Mouse (Mus musculus): Measurements from ENCODE around the gene Ppfia2. TPM values are rescaled to one million over a fixed set of nuclear protein-coding genes. Genes with fewer than 3 reads are reported as not detected.

The Ppfia2 gene
- 0.17 and 0.23 TPM in 2 replicates for polyA plus RNA-seq (2015; fragmentation: Nextera tagmentation; extraction: Ambion mirVana)

DNA sequence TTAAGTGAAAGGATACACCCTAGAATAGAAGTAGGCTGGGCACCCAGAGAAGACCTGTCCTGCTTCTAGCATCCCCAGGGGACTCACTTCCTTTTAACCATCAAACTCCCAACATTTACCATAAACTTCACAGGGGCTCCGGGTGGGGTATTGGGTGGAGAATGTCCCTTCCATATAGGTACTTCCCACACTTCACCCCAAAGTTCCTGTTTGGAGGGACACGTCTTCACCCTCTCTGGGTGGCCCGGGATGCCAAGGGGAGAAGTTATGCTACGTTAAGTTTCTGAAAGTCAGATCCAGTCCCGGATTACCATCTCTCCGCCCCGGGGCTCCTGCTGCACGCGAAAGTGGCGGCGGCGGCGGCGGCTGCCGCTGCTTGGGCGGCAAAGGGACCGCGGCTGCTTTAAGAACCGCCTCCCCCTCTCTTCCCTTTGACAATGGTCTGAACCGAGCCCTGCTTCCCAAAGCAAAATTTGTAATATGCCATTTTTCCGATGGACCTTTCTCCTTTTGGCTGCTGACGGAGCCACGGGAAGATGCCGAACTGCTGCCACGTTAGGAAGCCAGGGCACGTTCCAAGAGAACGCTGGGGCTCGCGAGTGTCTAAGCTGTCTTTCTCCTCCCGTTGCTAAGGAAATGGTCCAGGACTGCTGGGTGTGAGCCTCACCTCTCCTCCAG, at the start of gene Ppfia2:
Gene Ppfia2 (plus strand): TSS at position 485 of the 678 bp plus-strand sequence.
- no peak within 1 kb of the TSS for H3K27ac ChIP-seq
- DNase-seq (ENCODE audit: low spot score) (peak; percentile 50), ATAC-seq (replicated peaks; ENCODE audit: low FRiP score, low read depth) (0 out of 2 replicates have a peak, but pooled peaks have one; percentile 49)
- H3K9ac ChIP-seq (ENCODE audit: low read depth, low read length), result 0 out of 2 replicates have a peak within 1 kb of the TSS, but pooled peaks have one; percentile 13
- H3K4me1 ChIP-seq (replicated peaks; ENCODE audit: insufficient read depth, low read length), result peaks cover 8% of the 10 kb centered on the region; the same call in 1 of the 2 replicates
- H3K9me3 ChIP-seq (replicated peaks; ENCODE audit: low read length), result no peaks in the 10 kb centered on the region
- WGBS, result under 1% methylated on average over 30 of the region's 30 CpGs
- no peaks in the 10 kb centered on the region for H3K36me3 ChIP-seq (ENCODE audit: insufficient read depth, low read length)
- H3K27me3 ChIP-seq (ENCODE audit: insufficient read depth, low read length), result peaks cover 9% of the 10 kb centered on the region; the same call in 1 of the 2 replicates
- H3K4me2 ChIP-seq (ENCODE audit: low read length), result peak within 1 kb of the TSS; percentile 74
- peak within 1 kb of the TSS; percentile 44 for H3K4me3 ChIP-seq (replicated peaks; ENCODE audit: low read depth, low read length)
- no peak for TF ChIP-seq CTCF (IDR thresholded peaks at IDR 0.05; ENCODE audit: low read depth)

DNA sequence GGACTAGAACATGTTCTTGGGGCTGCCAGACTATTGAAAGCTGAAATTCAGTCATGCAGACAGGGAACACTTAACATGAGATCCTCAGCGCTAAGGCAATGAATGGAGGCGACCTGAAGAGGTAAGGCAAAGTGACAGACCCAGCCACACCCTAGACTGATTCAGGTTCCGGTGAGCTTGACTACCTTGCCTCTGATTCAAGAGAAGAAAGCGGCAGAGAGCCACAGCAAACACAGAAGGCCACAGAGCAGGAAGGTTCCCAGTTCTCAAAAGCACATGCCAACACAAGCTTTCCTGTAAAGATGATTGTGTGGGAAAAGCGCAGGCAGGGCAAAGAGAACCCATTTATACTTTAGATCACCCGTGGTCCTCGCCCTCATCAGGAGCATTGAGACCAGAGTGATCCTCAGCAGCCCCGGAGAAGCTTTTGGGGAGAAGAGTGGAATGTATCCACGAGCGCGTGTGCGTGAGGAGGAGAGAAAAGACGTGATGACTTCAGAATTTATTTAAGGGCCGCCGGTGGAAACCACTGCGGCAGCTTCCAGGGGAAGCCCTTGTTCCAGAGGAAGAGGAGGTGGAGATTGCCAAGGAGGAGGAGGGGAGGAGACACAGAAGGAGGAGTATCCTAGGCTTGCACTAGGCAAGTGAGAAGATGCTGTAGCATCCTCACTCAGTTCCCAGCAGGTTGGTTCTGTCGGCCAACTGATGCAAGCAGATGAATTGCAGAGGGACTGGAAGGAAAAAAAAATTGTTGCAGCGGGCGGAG, 1.0 kb upstream of the Ppfia2 start:
- Histone ChIP-seq H3K36me3 (ENCODE audit: insufficient read depth, low read length) (no peaks in the 10 kb centered on the region), H3K9ac (ENCODE audit: low read depth, low read length) (no peak overlapping the region), H3K27me3 (ENCODE audit: insufficient read depth, low read length) (peaks cover 9% of the 10 kb centered on the region; the same call in 1 of the 2 replicates), H3K9me3 (replicated peaks; ENCODE audit: low read length) (no peaks in the 10 kb centered on the region), H3K4me1 (replicated peaks; ENCODE audit: insufficient read depth, low read length) (peaks cover 8% of the 10 kb centered on the region; the same call in 1 of the 2 replicates), H3K4me3 (replicated peaks; ENCODE audit: low read depth, low read length) (peak overlapping the region; percentile 44), H3K4me2 (ENCODE audit: low read length) (peak overlapping the region; percentile 74), H3K27ac (no peak overlapping the region)
- TF ChIP-seq CTCF (IDR thresholded peaks at IDR 0.05; ENCODE audit: low read depth), result no peak
- 6% methylated on average over 19 of the region's 19 CpGs for WGBS
- ATAC-seq (replicated peaks; ENCODE audit: low FRiP score, low read depth) (no peak), DNase-seq (ENCODE audit: low spot score) (peak; percentile 18)

- Histone ChIP-seq H3K4me3 (replicated peaks; ENCODE audit: low read depth, low read length) (peak overlapping the region; percentile 44), H3K4me1 (replicated peaks; ENCODE audit: insufficient read depth, low read length) (peaks cover 8% of the 10 kb centered on the region; the same call in 1 of the 2 replicates), H3K4me2 (ENCODE audit: low read length) (peak overlapping the region; percentile 74), H3K36me3 (ENCODE audit: insufficient read depth, low read length) (no peaks in the 10 kb centered on the region), H3K27me3 (ENCODE audit: insufficient read depth, low read length) (peaks cover 9% of the 10 kb centered on the region; the same call in 1 of the 2 replicates), H3K9me3 (replicated peaks; ENCODE audit: low read length) (no peaks in the 10 kb centered on the region), H3K27ac (no peak overlapping the region), H3K9ac (ENCODE audit: low read depth, low read length) (no peak overlapping the region)
- ATAC-seq (replicated peaks; ENCODE audit: low FRiP score, low read depth), result no peak
- TF ChIP-seq CTCF (IDR thresholded peaks at IDR 0.05; ENCODE audit: low read depth), result no peak
- WGBS, result 9% methylated on average over 18 of the region's 18 CpGs
- DNase-seq (ENCODE audit: low spot score), result no peak
Observed at GRCm38 (mm10) chr10:106470533-106471205, 530 bp downstream of the Ppfia2 start.

- ATAC-seq (replicated peaks; ENCODE audit: low FRiP score, low read depth), result no peak
- H3K9ac ChIP-seq (ENCODE audit: low read depth, low read length), result no peak overlapping the region
- WGBS, result 85% methylated on average over 6 of the region's 6 CpGs
- H3K36me3 ChIP-seq (ENCODE audit: insufficient read depth, low read length), result no peaks in the 10 kb centered on the region
- no peak overlapping the region for H3K27ac ChIP-seq
- H3K4me1 ChIP-seq (replicated peaks; ENCODE audit: insufficient read depth, low read length), result no peaks in the 10 kb centered on the region
- no peak overlapping the region for H3K4me2 ChIP-seq (ENCODE audit: low read length)
- no peaks in the 10 kb centered on the region for H3K9me3 ChIP-seq (replicated peaks; ENCODE audit: low read length)
- H3K27me3 ChIP-seq (ENCODE audit: insufficient read depth, low read length), result no peaks in the 10 kb centered on the region
- TF ChIP-seq CTCF (IDR thresholded peaks at IDR 0.05; ENCODE audit: low read depth), result no peak
- DNase-seq (ENCODE audit: low spot score), result no peak
- H3K4me3 ChIP-seq (replicated peaks; ENCODE audit: low read depth, low read length), result no peak overlapping the region
Observed at GRCm38 (mm10) chr10:106509281-106510165, 39.4 kb downstream of the Ppfia2 start.

- H3K36me3 ChIP-seq (ENCODE audit: insufficient read depth, low read length), result no peaks in the 10 kb centered on the region
- ATAC-seq (replicated peaks; ENCODE audit: low FRiP score, low read depth) (no peak), DNase-seq (ENCODE audit: low spot score) (no peak)
- no peak overlapping the region for H3K4me3 ChIP-seq (replicated peaks; ENCODE audit: low read depth, low read length)
- H3K27me3 ChIP-seq (ENCODE audit: insufficient read depth, low read length), result no peaks in the 10 kb centered on the region
- TF ChIP-seq CTCF (IDR thresholded peaks at IDR 0.05; ENCODE audit: low read depth), result no peak
- 30% methylated on average over 4 of the region's 4 CpGs for WGBS
- no peaks in the 10 kb centered on the region for H3K4me1 ChIP-seq (replicated peaks; ENCODE audit: insufficient read depth, low read length)
- H3K9ac ChIP-seq (ENCODE audit: low read depth, low read length), result no peak overlapping the region
- H3K9me3 ChIP-seq (replicated peaks; ENCODE audit: low read length), result no peaks in the 10 kb centered on the region
- no peak overlapping the region for H3K4me2 ChIP-seq (ENCODE audit: low read length)
- no peak overlapping the region for H3K27ac ChIP-seq
Observed at GRCm38 (mm10) chr10:106566036-106566435, 95.9 kb downstream of the Ppfia2 start.
